Mouse (Mus musculus): ENCODE results near the gene Zfp446. TPM values are rescaled to one million over a fixed set of nuclear protein-coding genes. Genes with fewer than 3 reads are reported as not detected.

Zfp446 gene
- polyA plus RNA-seq, 1 experiment = 8.4 TPM

DNA sequence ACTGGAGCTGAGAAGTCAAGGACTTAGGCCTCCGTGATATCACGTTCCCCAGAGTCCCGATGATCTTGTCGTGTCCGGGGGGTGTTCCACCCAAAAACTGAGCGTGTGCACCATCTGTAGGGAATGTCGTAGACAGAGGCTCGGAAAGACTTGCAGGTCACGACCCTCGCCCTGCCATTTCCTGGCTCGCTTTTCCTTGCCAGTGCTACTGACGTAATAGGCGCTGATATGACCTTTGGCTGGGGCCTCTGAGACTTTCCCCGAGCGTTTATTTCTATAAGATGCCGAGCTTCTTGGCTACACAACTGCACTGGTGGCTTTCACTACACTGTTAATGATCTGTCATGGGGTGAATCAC, 27.8 kb upstream of the Zfp446 start:
- Histone ChIP-seq H3K27me3 (ENCODE audit: control insufficient read depth, insufficient read depth, low read length) (no peaks in the 10 kb centered on the region), H3K36me3 (ENCODE audit: control insufficient read depth, insufficient read depth, low read length) (no peaks in the 10 kb centered on the region), H3K4me1 (ENCODE audit: control insufficient read depth, insufficient read depth, low read length) (peaks cover 2% of the 10 kb centered on the region), H3K27ac (ENCODE audit: control insufficient read depth, insufficient read depth, low read depth, low read length) (peak overlapping the region; percentile 85), H3K4me3 (ENCODE audit: control insufficient read depth, low read depth, low read length) (peak overlapping the region; percentile 87)
- no peak for TF ChIP-seq CTCF (IDR thresholded peaks at IDR 0.05; ENCODE audit: control insufficient read depth, insufficient read depth, insufficient replicate concordance, low read depth, low read length)
- no peak for TF ChIP-seq POLR2A (IDR thresholded peaks at IDR 0.05; ENCODE audit: control insufficient read depth, low read depth, low read length)

DNA sequence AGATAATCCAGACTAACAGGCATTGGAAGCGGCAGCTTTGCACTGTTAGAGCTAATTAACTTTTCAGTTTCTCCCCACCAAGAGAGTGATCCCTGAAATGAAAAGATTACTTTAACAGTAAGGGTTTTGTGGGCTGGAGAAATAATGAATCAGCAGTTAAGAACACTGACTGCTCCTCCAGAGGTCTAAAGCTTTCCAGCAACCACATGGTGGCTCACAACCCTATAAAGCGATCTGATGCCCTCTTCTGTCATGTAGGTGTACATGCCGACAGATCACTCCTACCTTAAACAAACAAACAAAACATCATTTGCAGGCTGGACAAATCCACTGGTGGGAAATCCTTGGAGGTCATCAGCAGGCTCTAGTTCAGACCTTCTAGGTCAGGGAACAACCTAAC, 22.8 kb upstream of the Zfp446 start:
- H3K4me1 ChIP-seq (ENCODE audit: control insufficient read depth, insufficient read depth, low read length) = no peaks in the 10 kb centered on the region; the same call in 1 of the 2 replicates
- no peaks in the 10 kb centered on the region for H3K36me3 ChIP-seq (ENCODE audit: control insufficient read depth, insufficient read depth, low read length)
- TF ChIP-seq CTCF (IDR thresholded peaks at IDR 0.05; ENCODE audit: control insufficient read depth, insufficient read depth, insufficient replicate concordance, low read depth, low read length) (no peak), POLR2A (IDR thresholded peaks at IDR 0.05; ENCODE audit: control insufficient read depth, low read depth, low read length) (no peak)
- no peaks in the 10 kb centered on the region for H3K27me3 ChIP-seq (ENCODE audit: control insufficient read depth, insufficient read depth, low read length)
- no peak overlapping the region for H3K4me3 ChIP-seq (ENCODE audit: control insufficient read depth, low read depth, low read length)
- no peak overlapping the region for H3K27ac ChIP-seq (ENCODE audit: control insufficient read depth, insufficient read depth, low read depth, low read length)

DNA sequence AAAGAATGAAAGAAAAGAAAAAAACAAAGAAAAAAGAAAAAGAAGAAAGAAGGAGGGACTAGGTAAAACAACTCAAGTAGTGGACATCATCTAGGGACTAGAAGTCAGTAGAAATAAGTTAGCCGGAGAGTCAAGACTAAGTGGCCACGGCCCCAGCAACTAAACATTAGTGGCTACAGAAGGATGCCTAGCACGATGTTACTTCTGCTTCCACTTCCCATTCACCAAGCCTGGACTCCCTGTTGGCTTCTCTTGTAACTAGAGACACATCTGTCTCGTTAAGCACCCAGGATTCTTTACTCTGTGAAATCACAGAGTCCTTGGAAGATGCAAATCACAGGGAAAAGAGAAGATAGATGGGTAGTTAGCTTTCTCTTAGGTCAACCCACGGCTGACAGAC, 20.1 kb upstream of the Zfp446 start:
- no peak overlapping the region for H3K4me3 ChIP-seq (ENCODE audit: control insufficient read depth, low read depth, low read length)
- no peak for TF ChIP-seq POLR2A (IDR thresholded peaks at IDR 0.05; ENCODE audit: control insufficient read depth, low read depth, low read length)
- TF ChIP-seq CTCF (IDR thresholded peaks at IDR 0.05; ENCODE audit: control insufficient read depth, insufficient read depth, insufficient replicate concordance, low read depth, low read length) = no peak
- H3K36me3 ChIP-seq (ENCODE audit: control insufficient read depth, insufficient read depth, low read length) = no peaks in the 10 kb centered on the region
- H3K27ac ChIP-seq (ENCODE audit: control insufficient read depth, insufficient read depth, low read depth, low read length) = no peak overlapping the region
- no peaks in the 10 kb centered on the region for H3K27me3 ChIP-seq (ENCODE audit: control insufficient read depth, insufficient read depth, low read length)
- peaks cover 2% of the 10 kb centered on the region; the same call in 1 of the 2 replicates for H3K4me1 ChIP-seq (ENCODE audit: control insufficient read depth, insufficient read depth, low read length)

DNA sequence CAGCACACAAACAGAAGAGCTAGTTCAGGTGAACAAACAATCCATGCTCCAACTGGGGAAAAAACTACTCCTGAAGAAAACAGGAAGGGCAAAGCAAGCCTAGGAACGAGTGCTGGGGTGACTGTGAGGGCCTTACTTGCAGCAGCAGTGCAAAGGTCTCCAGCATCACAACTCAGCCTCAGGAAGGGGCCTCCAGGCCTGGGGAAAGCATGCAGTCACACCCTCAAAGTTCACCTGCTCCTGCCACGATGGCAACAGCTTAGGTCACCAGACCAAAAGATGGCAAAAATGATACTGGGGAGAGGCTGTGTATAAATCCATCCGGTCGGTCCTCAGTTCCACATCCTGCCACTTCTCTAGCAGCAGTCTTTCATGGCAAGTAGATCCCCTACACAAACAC, 18.7 kb upstream of the Zfp446 start:
- no peak for TF ChIP-seq CTCF (IDR thresholded peaks at IDR 0.05; ENCODE audit: control insufficient read depth, insufficient read depth, insufficient replicate concordance, low read depth, low read length)
- no peak for TF ChIP-seq POLR2A (IDR thresholded peaks at IDR 0.05; ENCODE audit: control insufficient read depth, low read depth, low read length)
- no peak overlapping the region for H3K27ac ChIP-seq (ENCODE audit: control insufficient read depth, insufficient read depth, low read depth, low read length)
- H3K27me3 ChIP-seq (ENCODE audit: control insufficient read depth, insufficient read depth, low read length) = no peaks in the 10 kb centered on the region
- peaks cover 2% of the 10 kb centered on the region; the same call in 1 of the 2 replicates for H3K4me1 ChIP-seq (ENCODE audit: control insufficient read depth, insufficient read depth, low read length)
- no peak overlapping the region for H3K4me3 ChIP-seq (ENCODE audit: control insufficient read depth, low read depth, low read length)
- no peaks in the 10 kb centered on the region for H3K36me3 ChIP-seq (ENCODE audit: control insufficient read depth, insufficient read depth, low read length)

DNA sequence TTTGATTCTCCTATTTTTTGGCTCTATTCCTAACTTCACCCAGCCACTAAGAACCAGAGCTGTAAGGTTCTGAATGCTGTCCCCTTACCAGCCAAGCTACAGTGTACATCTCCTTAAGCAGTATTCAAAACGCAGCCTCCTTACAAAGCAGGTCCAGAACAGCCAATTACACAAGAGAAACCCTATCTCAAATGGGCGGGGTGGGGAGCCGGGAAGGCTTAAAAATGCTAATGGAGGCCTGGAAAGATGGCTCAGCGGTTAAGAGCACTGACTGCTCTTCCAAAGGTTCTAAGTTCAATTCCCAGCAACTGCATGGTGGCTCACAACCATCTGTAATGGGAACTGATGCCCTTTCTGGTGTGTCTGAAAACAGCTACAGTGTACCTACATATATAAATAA, 17.9 kb upstream of the Zfp446 start:
- no peak for TF ChIP-seq CTCF (IDR thresholded peaks at IDR 0.05; ENCODE audit: control insufficient read depth, insufficient read depth, insufficient replicate concordance, low read depth, low read length)
- TF ChIP-seq POLR2A (IDR thresholded peaks at IDR 0.05; ENCODE audit: control insufficient read depth, low read depth, low read length) = no peak
- H3K4me3 ChIP-seq (ENCODE audit: control insufficient read depth, low read depth, low read length) = no peak overlapping the region
- H3K27ac ChIP-seq (ENCODE audit: control insufficient read depth, insufficient read depth, low read depth, low read length) = no peak overlapping the region

DNA sequence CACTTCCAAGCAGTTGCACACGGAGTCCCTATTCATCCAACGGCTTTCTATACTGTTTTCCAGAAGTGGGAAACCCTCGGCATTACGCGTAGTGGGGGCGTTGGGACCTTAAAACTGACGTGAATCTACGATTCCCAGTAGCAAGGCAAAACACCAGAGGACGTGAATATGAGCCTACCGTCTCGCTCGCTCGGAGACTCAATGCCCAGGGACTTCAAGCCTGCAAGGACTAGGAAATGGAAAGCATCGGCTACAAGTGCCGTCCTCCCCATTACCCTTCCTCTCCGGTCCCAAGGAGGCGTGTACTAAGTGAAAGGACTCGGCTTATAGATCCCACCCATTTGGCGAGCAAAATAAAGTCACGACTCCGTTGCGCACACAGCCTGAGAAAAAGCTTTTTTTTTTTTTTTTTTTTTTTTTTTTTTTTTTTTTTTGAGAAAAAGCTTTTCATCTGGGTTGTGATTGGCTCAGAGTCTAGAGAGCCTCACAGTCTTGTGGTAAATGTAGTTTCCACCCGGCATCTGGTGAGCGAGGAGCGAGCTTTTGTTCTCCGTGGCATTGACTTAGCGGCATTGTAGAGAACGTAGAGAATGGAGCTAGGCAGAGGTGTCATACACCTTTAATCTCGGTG, 16.0 kb upstream of the Zfp446 start:
- no peaks in the 10 kb centered on the region for H3K27me3 ChIP-seq (ENCODE audit: control insufficient read depth, insufficient read depth, low read length)
- peak overlapping the region; percentile 63; the same call in 1 of the 2 replicates for H3K27ac ChIP-seq (ENCODE audit: control insufficient read depth, insufficient read depth, low read depth, low read length)
- peak overlapping the region; percentile 81 for H3K4me3 ChIP-seq (ENCODE audit: control insufficient read depth, low read depth, low read length)
- TF ChIP-seq CTCF (IDR thresholded peaks at IDR 0.05; ENCODE audit: control insufficient read depth, insufficient read depth, insufficient replicate concordance, low read depth, low read length) = no peak
- TF ChIP-seq POLR2A (IDR thresholded peaks at IDR 0.05; ENCODE audit: control insufficient read depth, low read depth, low read length) = 0 out of 2 replicates have a peak, but pooled peaks have one; percentile 13
- peaks cover 2% of the 10 kb centered on the region; the same call in 1 of the 2 replicates for H3K4me1 ChIP-seq (ENCODE audit: control insufficient read depth, insufficient read depth, low read length)
- no peaks in the 10 kb centered on the region for H3K36me3 ChIP-seq (ENCODE audit: control insufficient read depth, insufficient read depth, low read length)

More for the DNA sequence above, 17.9 kb upstream of the Zfp446 start:
- Histone ChIP-seq H3K4me1 (ENCODE audit: control insufficient read depth, insufficient read depth, low read length) (peaks cover 2% of the 10 kb centered on the region; the same call in 1 of the 2 replicates), H3K36me3 (ENCODE audit: control insufficient read depth, insufficient read depth, low read length) (no peaks in the 10 kb centered on the region), H3K27me3 (ENCODE audit: control insufficient read depth, insufficient read depth, low read length) (no peaks in the 10 kb centered on the region)

DNA sequence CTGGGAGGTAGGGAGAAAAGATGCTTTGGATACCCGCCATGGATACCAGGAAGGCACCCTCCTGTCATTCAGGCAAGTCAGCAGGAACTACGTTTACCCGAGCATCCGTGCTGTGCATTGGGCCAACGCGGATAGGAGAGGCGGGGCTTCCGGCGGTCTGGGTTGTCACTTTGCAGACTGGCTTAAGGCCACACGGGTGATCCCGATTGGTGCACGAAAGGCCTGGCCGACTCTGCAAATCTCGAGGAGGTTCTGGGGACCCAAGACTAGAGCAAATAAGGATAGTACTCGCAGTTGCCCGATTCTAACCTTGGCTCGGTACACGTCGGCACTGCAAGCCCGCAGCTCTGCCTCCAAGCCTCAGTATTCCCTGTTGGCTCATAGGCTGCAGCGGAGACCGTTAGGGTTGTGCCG, 12.0 kb upstream of the Zfp446 start, which contains the start of gene Zfp324:
Gene Zfp324, plus strand, starts transcription at position 161 of the 414 bp plus-strand sequence.
- peak within 1 kb of the TSS; percentile 74 for H3K4me3 ChIP-seq (ENCODE audit: control insufficient read depth, low read depth, low read length)
- H3K4me1 ChIP-seq (ENCODE audit: control insufficient read depth, insufficient read depth, low read length) = peaks cover 5% of the 10 kb centered on the region; the same call in 1 of the 2 replicates

More for the DNA sequence above, 12.0 kb upstream of the Zfp446 start, which contains the start of gene Zfp324:
- peak within 1 kb of the TSS; percentile 46; the same call in 1 of the 2 replicates for H3K27ac ChIP-seq (ENCODE audit: control insufficient read depth, insufficient read depth, low read depth, low read length)
- H3K36me3 ChIP-seq (ENCODE audit: control insufficient read depth, insufficient read depth, low read length) = no peaks in the 10 kb centered on the region
- no peak for TF ChIP-seq CTCF (IDR thresholded peaks at IDR 0.05; ENCODE audit: control insufficient read depth, insufficient read depth, insufficient replicate concordance, low read depth, low read length)
- peak; percentile 60 for TF ChIP-seq POLR2A (IDR thresholded peaks at IDR 0.05; ENCODE audit: control insufficient read depth, low read depth, low read length)
- no peaks in the 10 kb centered on the region for H3K27me3 ChIP-seq (ENCODE audit: control insufficient read depth, insufficient read depth, low read length)
